Mouse (Mus musculus): Measurements from ENCODE around the gene Usp53.

DNA sequence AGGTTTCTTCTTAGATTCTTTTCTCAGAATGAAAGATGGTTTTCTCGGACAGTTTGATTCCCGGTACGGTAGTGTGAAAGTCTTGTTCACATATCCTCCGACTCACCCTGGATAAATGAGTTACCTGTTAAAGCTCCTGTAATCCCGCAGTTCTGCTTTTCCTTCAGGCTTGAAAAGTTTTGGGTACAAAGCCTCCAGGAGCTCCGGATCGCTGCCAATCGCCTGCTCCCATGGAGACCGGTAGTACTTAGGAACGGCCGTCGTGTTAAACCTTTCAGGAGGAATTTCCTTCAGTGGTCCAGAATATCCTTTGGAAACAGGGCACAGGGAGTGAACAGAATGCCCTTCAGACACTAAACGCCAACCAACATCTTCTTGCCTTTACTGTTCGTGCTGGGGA is 29.2 kb upstream of the Usp53 start:
- no peak for TF ChIP-seq CTCF (IDR thresholded peaks at IDR 0.05; ENCODE audit: low read depth)
- no peak for TF ChIP-seq EP300 (optimal IDR thresholded peaks at IDR 0.05)

Measured in stomach, postnatal 0 days (tissue).